Mouse (Mus musculus) lung, postnatal 25 days (tissue): ENCODE data around the gene Padi6.

ENCODE experiments used
- DNase-seq: peaks from one replicate; pipeline ENCODE4 v3.0.0; 2022; ENCODE audit warnings: low spot score

Padi6 gene

DNA sequence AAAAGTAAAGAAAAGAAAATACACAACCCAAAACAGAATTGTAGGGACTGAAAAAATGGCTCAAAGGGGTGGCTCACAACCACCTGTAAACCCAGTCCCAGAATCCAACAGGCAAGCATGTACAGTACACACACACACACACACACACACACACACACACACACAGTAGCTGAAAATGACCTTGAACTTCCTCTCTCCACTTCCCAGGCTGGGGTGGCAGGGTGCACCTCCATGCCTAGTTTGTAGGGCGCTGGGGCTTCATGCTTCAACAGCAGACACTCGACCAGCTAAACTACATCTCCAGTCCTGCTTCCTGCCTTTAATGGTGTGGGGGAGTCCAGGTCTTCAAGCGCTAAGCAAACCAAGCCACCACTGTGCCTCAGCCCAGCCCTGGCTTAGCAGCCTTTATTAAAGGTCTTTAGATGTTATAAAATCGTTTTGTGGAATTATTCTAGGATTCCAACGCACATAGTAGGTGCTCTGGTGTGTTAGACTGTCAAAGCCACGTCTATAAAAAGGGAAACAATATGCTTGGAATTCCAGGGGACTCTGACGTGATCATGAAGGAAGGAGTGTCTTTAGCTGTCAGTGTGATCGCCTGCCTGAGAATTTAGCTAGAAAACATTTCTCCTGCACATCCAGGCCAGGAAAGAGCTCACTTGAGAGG, 61.6 kb downstream of the Padi6 start:
- no peak for DNase-seq

DNA sequence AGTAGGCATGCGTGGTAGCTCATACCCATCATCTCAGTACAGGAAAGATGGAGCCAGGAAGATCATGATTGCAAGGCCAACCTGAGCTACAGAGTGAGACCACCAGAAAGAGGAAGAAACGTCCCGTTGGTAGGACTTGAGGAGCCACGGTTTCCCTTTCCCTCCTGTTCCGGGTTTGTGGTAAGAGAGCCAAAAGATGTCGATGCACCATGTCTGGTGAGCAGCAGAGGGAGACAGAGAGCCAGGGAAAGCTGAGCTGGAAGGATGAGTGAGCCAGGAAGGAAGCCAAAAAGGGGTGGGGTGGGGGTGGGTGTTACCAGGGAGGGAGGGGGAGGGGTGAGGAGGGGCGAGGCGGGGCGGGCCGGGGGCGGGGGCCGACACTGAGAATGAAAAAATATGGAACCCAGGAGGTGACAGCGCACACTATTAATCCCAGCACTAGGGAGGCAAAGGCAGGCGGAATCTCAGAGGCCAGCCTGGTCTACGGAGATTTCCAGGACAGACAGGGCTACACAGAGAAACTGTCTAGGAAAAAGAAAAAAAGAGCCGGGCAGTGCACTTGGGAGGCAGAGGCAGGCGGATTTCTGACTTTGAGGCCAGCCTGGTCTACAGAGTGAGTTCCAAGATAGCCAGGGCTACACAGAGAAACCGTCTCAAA, 62.6 kb downstream of the Padi6 start:
- peak; percentile 86 for DNase-seq

DNA sequence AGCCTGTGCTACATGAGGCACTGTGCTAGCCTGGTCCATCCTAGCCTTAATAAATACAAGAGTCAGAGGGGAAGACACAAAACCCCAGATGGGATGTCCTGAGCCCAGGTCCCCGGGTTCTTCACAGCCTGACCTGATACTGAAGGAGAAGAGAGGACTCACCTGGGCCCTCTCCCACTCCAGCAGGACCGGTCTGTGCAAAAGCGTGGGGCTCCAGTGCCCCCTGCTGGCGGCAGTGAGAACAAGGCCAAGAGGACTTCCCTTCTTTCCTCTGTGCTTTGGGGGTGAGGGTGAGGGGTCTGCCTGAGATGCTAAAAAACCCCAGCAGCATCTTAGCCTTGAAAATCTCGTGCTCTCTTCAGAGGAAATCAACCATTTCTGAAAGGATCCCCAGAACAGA, 63.4 kb downstream of the Padi6 start:
- no peak for DNase-seq
